Mouse (Mus musculus) liver, postnatal 0 days (tissue): ENCODE results near the gene Sox5.

Experiments used
- CTCF ChIP-seq: sonication (generic); IDR thresholded peaks from 2 replicates; pipeline ENCODE4 v1.5.1; 2016; ENCODE audit warnings: antibody characterized with exemption, low read depth
- EP300 ChIP-seq: IDR thresholded peaks from 2 replicates; pipeline ENCODE4 v1.6.1; 2016; ENCODE audit warnings: antibody characterized with exemption, low read depth, mild to moderate bottlenecking

DNA sequence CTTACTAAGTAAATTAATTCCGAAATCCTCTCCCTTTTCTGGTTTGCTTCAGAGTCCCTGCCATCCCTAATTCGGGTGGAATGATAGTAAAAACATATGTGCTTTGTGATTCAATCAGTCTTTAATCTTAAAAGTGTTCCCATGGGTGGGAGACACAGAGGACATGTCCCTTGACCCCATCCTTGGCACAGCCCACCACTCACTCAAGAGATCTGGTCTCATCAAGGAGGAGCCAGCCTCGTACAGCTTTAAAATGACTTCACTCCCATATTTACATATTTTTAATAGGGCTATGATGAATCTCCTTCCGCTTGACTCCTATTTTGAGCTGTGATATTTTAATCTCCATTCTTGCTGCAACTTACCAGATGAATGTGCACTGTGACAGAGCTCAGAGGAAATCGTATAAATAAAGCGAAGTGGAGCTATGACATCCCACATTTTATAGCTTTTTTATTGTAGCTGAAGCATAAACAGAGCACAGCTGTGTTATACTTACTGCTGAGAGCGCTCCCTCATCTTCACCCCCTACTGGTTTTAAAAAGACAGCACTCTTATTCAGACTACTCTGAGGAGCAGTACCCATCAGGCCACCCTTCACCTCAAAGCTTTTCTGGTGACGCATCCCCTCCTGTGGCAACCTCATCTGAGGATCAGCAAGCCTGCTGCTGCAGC, 185.1 kb downstream of the Sox5 start:
- no peak for TF ChIP-seq CTCF
- TF ChIP-seq EP300, result no peak
